Mouse (Mus musculus) G1E (cell line): ENCODE measurements around the gene Nrxn3.

Experiments used
- CTCF ChIP-seq: IDR thresholded peaks from 2 replicates; pipeline ENCODE4 v1.5.1; 2012; ENCODE audit warnings: low read depth, low read length, inconsistent platforms, mixed read lengths
- POLR2AphosphoS5 ChIP-seq: IDR thresholded peaks from 2 replicates; pipeline ENCODE4 v1.6.1; 2012; ENCODE audit warnings: low read depth, low read length, inconsistent platforms; ENCODE audit not compliant: insufficient replicate concordance
- TAL1 ChIP-seq: conservative IDR thresholded peaks from 2 replicates; pipeline ENCODE4 v1.6.1; 2012; ENCODE audit warnings: low read depth, low read length, inconsistent platforms, mixed read lengths

DNA sequence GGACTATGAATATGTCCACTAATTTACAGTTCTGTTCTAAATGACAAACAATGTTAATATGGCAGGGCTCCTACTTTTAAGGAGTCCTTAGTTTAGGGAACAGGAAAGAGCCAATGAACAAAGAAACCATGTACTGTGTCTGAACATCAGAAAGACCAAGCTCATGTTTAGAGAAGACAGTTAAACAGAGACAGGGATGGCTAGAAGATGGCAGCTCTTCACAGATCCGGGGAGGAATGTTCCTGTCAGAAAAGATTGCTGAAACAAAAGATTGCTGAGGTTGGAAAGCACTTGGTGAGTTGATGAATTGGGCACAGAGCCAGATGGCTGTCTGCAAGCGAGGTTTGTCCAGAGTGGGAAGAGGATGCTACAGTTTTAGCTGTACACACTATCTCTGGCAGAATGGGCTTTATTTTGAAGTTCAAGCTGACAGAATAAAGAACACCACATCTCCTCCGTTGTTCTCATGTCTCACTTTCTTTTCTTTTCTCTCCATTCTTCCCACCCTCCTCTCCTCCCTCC is 978.3 kb downstream of the Nrxn3 start:
- no peak for TF ChIP-seq POLR2AphosphoS5
- TF ChIP-seq CTCF = no peak
- no peak for TF ChIP-seq TAL1
